Mouse (Mus musculus) left cerebral cortex, postnatal 10 days (tissue): ENCODE results near the gene Cpne4. TPM values are rescaled to one million over a fixed set of nuclear protein-coding genes. Genes with fewer than 3 reads are reported as not detected.

ENCODE experiments used
- DNase-seq, 2 experiments: peaks; one replicate each; pipeline ENCODE4 v3.0.0; 2021 to 2022; ENCODE audit warnings: low spot score in 2 of 2, mixed read lengths in 1 of 2; ENCODE audit errors: extremely low spot score in 1 of 2
- intact Hi-C: fragments of 180-260 bp; cut with DNase I; formaldehyde crosslinking; loops from one replicate; pipeline ENCODE4 v1.15.1; 2025
- total RNA-seq, 2 experiments: library from RNA; stranded (reverse); gene quantifications; 2 replicates each; pipeline ENCODE4 v1.2.3; 2021

Gene Cpne4
- total RNA-seq, 2 experiments from 2014 or later, result 78.3 to 93.2 TPM

DNA sequence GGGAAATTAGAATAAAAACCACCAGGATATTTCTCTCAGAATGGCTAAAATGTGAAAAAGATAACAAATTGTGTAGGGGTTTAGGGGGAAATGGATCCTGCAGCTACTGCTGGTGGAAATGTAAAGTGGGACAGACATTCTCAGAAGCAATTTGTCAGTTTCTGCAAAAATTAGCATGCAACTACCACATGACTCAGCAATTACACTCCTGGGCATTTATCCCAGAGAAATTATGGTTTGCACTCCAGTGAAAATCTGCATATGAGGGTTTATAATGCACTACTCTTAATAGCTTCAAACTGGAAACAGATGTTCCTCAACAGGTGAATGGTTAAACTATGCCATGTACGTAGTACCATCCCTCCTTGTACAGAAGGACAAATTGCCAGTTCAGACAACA lies 294.2 kb downstream of the Cpne4 start:
- intact Hi-C loops, result no loop called here
- DNase-seq, result peak in 1 of 2 experiments; percentile 33

GRCm38 (mm10) chr9:104845226-104845930 lies 298.3 kb downstream of the Cpne4 start:
- DNase-seq, result no peak

GRCm38 (mm10) chr9:104853701-104854100 lies 306.6 kb downstream of the Cpne4 start:
- intact Hi-C loops, result no loop called here
- no peak for DNase-seq

More at GRCm38 (mm10) chr9:104845226-104845930, 298.3 kb downstream of the Cpne4 start:
- intact Hi-C loops, result no loop called here

DNA sequence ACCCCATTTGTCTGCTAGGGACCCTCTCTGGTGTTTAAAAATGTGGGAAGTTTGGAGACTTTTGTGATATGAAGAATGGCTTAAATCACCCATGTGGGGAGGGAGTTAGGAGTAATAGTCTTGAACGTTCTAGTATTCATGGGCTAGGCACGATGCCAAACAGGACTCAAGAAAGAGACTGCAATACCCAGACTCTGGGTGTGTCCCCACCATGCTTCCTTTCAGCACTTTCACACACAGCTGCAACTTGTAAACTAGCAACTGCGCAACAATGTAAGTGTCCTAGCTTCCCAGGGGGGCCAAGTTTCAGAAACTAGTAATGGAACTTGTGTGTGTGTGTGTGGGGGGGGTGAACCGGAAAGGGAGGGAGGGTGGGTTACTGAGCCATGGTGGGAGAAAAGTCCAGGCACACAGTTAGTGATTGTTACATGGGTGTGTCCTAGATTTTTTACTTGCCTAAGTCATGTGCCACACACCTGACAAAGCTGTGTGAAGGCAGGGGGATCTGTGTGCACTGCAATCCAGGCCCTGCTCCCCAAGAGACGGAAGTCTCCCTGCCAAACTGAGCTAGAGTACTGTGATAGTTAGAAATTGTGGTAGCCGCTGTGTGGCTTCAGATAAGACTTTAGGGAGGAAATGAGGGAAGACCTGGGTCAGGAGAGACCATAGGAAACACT lies 307.3 kb downstream of the Cpne4 start:
- no peak for DNase-seq
- intact Hi-C loops, result no loop called here

DNA sequence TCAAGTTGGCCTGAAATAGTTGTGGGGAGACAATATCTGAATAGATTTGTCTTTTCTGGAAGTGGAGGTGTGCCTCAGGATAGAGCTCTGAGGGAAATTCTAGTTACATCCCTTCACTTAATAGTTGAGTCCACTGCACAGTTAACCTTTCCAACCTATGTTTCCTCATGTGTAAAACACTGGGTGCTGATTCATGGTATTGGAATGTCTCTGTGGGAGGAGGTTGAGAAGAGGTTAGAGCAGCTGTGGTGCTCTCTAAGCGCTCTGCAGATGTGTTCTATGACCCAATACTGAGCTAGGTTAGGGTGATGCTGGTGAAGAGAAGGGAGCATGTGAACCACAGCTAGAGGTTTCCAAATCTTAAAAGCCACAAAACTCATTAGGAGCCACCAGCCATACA lies 318.7 kb downstream of the Cpne4 start:
- intact Hi-C loops, result no loop called here
- DNase-seq, result no peak

- no peak for DNase-seq
- intact Hi-C loops, result no loop called here
These were observed 325.5 kb downstream of the Cpne4 start for GRCm38 (mm10) chr9:104872586-104872985.

- intact Hi-C loops, result no loop called here
- no peak for DNase-seq
These were observed 327.1 kb downstream of the Cpne4 start for GRCm38 (mm10) chr9:104874157-104874556.

DNA sequence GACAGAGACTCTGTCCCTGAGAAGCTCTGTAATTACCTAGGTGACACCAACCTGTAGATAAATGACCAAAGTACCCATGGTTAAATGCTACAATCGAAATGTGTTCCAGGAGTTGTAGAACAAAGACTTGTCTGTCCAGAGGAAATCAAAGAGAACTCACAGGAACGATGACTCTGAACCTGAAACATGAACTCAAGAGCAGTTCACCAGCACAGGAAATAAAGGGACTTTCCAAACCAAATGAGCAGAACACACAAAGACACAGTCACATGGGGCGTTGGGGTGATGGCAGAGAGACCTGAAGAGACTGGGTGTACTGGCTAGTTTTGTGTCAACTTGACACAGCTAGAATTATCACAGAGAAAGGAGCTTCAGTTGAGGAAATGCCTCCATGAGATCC lies 329.9 kb downstream of the Cpne4 start:
- intact Hi-C loops, result no loop called here
- DNase-seq, result no peak

GRCm38 (mm10) chr9:104878558-104878957 lies 331.5 kb downstream of the Cpne4 start:
- DNase-seq, result no peak
- intact Hi-C loops, result no loop called here

- intact Hi-C loops, result no loop called here
- no peak for DNase-seq
These were observed 343.4 kb downstream of the Cpne4 start for GRCm38 (mm10) chr9:104890517-104890916.

- intact Hi-C loops, result no loop called here
These were observed 348.3 kb downstream of the Cpne4 start for GRCm38 (mm10) chr9:104895360-104895759.

GRCm38 (mm10) chr9:104901118-104901517 lies 354.0 kb downstream of the Cpne4 start:
- intact Hi-C loops, result no loop called here
- no peak for DNase-seq

More at GRCm38 (mm10) chr9:104895360-104895759, 348.3 kb downstream of the Cpne4 start:
- DNase-seq, result peak in 1 of 2 experiments; percentile 26

DNA sequence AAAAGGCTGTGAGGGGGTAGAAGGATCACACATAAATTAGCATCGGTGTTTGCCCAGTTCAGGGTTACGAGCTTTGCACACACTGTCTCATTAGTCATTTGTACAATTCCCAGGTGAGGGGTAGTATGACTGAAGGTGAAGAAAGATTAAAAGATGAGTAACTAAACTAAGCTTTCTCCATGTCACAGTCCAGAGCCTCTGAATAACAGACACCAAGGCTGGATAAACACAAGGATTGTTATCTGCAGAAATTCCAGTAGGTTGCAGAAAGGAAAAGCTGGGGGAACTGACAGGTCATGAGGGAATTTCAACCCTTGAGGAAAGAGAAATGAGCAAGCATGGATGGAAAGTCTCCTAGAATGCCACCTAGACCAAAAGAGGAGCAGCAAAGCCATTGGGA lies 354.7 kb downstream of the Cpne4 start:
- intact Hi-C loops, result no loop called here
- no peak for DNase-seq

GRCm38 (mm10) chr9:104912686-104913085 lies 365.6 kb downstream of the Cpne4 start:
- intact Hi-C loops, result no loop called here

DNA sequence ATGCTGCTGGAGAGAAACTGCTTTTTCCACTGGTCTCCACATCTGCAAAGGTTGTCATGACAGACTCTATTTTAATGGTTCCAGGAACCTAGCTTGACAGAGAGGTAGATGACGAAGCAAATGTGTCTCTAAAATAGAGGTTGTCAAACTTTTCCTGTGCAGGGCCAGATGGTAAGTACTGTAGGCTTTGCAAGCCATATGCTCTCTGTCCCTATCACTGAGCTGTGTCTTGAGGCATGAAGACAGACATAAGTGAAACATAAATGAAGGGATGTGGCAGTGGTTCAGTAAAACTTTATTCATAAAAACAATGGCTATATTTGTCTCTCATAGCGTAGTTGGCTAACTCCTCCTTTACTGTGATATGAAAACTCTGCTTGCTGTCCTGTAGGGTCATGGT lies 366.2 kb downstream of the Cpne4 start:
- DNase-seq, result no peak
- intact Hi-C loops, result no loop called here

More at GRCm38 (mm10) chr9:104912686-104913085, 365.6 kb downstream of the Cpne4 start:
- no peak for DNase-seq

GRCm38 (mm10) chr9:104921197-104921596 lies 374.1 kb downstream of the Cpne4 start:
- intact Hi-C loops, result no loop called here
- DNase-seq, result no peak

DNA sequence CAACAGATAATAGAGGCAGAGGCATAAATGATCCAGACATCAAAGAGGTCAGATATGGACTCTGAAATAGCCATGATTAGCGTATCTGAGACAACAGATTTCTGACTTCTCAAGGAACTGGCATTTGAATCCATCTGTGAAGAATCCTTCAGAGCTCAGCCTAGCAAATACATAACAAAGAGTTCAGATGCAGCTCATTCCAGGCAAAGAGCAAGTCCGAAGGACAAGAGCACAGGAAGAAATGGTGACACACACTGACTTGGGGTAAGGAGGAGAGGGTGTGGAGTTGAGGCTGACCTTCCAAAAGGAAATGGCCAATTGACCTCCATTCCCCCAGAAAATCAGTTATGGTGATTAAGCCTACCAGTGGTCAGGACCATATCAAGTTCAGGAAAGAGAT lies 375.0 kb downstream of the Cpne4 start:
- intact Hi-C loops, result no loop called here
- no peak for DNase-seq

GRCm38 (mm10) chr9:104928806-104929205 lies 381.7 kb downstream of the Cpne4 start:
- DNase-seq, result peak in 1 of 2 experiments; percentile 14
- intact Hi-C loops, result no loop called here

DNA sequence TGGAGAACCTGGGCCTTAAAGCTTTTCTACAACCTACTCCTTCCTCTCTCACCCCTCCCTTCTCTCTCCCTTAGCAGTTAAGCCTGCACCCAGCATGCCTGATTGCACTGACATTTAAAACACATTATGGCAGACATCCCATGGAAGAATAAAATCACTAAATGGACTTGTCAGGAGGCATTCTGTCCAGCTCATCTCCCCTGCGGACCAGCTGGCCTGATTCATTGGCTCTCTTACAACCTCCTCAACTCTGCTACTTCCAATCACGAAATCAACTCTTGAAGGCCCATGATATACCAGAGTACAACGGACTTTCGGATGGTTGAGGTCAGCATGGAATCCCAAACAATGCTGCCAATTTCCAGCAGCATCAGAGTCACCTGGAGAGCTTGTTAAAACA lies 393.3 kb downstream of the Cpne4 start:
- no peak for DNase-seq
- intact Hi-C loops, result no loop called here

- intact Hi-C loops, result no loop called here
- no peak for DNase-seq
These were observed 403.5 kb downstream of the Cpne4 start for GRCm38 (mm10) chr9:104950551-104950950.
